Mouse (Mus musculus) left cerebral cortex, adult 9 months (tissue): ENCODE data around the gene Iqschfp.

ENCODE experiments used
- DNase-seq, 2 experiments: peaks; one replicate each; pipeline ENCODE4 v3.0.0; 2022; ENCODE audit warnings: low spot score in 2 of 2

Iqschfp gene

DNA sequence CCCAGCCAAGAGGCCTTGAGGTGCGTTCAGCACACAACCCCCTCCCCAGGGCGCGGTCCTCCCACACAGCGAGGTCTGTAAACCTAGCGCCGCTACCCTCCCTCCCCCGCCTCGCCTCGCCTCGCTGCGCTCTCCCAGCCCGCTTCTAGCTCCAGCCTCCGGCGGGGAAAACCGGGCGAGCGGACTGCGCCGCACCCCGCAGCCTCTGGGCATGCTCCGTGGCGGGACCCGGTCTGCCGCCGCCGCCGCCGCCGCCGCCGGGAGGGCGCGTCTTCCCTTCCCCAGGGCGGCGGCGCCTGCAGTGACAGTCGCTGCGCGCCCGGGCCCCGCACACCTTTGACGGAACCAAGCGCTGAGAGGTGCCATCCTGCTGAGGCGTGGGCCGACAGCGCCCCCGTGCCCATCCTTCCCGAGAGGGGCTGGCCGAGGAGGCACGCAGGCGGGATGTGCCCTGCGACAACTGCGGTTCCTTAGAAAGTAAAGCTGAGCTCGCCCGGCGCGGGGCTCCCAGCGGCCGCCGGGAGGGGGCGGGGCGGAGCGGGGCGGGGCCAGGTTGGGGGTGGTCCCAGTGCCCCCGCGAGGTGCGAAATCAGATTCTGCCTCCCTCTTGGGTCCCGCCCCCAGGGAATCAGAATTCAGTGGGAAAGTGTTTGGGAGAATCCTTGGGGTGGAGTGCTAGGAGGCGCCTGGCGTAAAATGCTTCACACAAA, 601.7 kb downstream of the Iqschfp start:
- peak in 1 of 2 experiments; percentile 71 for DNase-seq

DNA sequence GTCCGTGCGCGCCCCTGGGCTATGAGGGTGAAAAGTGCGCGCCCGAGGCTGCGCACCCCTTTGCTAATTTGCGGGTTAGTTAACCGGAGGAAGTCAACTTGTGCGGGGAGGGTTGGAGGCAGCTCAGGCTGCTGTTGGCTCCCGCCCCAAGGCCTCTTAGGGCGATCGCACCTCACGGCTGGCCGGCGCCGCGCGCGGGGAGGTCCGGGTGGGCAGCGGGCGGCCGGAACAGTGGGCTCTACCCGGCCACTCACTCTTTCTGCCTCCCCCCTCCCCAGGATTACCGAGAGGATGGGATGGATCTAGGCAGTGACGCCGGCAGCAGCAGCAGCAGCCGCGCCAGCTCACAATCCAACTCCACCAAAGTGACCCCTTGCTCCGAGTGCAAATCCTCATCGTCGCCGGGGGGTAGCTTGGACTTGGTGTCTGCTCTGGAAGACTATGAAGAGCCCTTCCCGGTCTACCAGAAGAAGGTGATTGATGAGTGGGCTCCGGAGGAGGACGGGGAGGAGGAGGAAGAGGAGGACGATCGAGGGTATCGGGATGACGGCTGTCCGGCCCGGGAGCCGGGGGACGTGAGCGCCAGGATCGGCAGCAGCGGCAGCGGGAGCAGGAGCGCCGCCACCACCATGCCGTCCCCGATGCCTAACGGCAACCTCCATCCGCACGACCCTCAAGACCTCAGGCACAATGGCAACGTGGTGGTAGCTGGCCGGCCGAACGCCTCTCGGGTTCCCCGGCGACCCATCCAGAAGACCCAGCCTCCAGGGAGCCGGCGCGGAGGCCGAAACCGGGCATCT, 602.5 kb downstream of the Iqschfp start:
- no peak for DNase-seq

GRCm38 (mm10) chr3:68495096-68495735, 603.2 kb downstream of the Iqschfp start:
- DNase-seq = peak; percentile 51 to 60

DNA sequence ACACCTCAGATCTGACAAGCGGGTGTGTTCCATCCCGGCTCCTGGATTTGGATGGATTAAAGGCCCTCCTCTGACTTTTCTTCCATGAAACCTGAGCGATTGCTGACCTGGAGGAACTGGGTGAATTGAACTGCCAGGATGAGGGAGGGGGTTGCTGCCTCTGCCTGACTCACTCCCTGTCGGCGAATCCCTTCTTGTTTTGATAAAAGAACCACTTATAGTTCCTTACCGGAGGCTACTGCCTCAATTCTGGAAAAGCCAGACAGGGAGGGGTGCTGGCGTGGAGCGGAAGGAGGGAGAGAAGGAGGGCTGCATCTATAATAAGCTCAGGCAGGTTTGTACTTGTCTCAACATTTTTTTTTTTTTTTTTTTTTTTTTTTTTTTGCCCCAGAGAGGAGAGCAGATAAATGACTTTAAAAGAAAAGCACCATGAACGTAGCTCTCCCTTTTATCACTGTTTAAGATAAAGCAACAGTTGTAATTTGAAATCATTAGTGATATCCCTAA, 603.8 kb downstream of the Iqschfp start:
- no peak for DNase-seq

GRCm38 (mm10) chr3:68496513-68496912, 604.5 kb downstream of the Iqschfp start:
- no peak for DNase-seq

- DNase-seq = no peak
Observed at GRCm38 (mm10) chr3:68499532-68500152, 607.6 kb downstream of the Iqschfp start.

DNA sequence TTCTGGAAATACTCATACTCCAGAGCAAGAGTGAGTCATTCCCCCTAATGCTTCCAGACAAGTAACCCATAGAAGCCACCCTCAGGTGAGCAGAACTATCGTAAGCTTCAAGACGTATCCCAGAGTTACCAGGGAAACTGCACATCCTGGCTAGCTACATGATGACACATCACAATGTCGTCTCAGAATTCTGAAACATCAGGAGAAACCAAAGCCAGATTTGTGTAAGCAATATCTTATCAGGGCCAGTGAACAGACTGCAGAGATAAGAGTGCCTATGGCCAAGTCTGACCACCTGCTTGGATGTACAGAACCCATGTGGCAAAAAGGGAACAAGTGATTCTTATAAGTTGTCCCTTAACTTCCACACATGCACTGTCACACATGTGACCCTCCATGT, 612.8 kb downstream of the Iqschfp start:
- DNase-seq = no peak

- no peak for DNase-seq
Observed at GRCm38 (mm10) chr3:68506769-68507318, 614.8 kb downstream of the Iqschfp start.

DNA sequence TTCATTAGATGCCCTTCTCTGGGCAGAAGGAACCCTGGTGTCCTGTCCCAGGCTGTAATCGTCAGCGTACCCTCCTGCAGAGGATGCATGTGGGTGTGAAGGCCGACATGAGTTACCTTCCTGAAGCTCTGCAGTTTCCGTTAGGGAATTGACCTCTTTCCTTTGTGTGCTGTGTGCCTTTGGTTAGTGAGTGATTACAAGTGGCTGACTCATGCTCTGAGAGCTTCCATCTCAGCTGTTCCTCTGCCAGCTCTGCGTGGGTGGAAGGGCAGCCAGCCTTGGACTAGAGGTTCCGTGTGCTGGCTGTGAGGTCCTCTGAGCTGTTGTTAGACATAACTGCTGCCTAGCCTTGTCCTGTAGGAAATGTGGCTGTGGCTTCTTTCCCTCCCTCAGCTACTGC, 616.6 kb downstream of the Iqschfp start:
- peak in 1 of 2 experiments; percentile 69 for DNase-seq

GRCm38 (mm10) chr3:68510872-68511271, 618.8 kb downstream of the Iqschfp start:
- DNase-seq = no peak

- no peak for DNase-seq
Observed at GRCm38 (mm10) chr3:68511744-68512143, 619.7 kb downstream of the Iqschfp start.

DNA sequence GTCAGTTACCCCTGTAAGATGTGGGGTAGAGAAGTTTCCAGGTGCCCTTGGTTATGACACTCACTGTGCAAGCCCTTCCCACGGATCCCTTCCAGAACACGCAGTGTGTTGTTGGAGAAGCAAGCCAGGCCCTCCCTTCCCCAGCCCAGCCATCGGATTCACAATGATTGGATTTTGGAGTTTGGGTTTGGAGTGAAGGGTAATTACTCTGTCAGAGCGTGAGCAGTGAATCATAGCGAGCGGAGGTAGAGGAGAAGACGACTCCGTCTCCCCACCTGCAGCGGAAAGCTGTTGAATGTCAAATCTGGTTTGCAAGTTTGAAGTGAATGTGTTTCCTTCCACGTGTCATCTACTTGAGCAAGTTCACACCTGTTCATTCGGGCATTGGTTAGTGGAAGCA, 620.3 kb downstream of the Iqschfp start:
- DNase-seq = no peak

DNA sequence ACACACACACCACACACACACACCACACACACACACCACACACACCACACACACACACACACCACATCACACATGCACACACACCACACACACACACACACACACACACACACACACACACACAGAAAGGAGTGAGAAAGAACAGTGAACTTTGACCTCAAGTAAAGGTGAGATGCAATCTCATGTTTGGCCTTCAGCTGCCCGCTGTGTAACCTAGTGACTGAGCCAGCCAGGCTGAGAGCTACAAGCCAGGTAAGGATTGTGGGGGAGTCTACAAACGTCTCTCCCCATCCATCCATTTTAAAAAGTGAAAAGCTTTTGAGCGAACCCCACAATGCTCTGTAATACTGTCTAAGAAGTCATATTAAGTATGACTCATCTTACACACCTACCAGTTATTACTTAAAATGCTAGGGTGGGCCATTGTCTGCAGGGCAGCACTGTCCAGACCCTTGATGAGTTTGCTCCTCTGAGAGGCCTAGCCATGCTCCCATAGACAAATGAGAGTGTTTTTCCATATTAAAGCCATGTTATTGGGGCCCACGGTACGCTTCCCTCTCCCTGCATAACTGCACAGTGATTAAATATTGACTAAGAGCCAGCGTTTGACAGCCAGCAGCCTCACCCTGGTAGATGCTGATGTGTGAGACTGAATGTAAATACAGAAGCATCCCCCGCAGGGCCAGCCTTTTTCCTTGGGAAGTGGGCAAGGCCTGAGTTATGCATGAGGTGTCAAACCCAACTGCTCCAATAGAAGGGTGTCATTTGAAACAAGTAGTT, 621.5 kb downstream of the Iqschfp start:
- DNase-seq = no peak

DNA sequence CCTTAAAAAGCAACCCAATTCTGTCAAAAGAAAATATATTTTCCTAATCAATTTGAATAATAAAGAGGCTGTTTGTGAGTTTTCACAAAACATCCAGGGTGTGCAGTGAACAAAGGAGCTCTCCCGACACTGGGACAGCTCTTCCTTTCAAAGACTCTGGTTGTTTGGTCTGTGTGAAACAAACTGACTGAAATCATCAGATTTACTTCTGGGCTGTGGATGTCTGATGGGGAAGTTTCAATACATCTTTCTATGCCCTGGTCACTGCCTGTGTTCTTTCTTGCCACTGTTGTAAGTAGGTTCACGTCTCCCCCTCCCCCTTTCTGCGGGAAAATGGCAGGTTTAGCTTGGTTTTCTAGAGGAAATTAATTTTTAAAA, 622.1 kb downstream of the Iqschfp start:
- DNase-seq = no peak

DNA sequence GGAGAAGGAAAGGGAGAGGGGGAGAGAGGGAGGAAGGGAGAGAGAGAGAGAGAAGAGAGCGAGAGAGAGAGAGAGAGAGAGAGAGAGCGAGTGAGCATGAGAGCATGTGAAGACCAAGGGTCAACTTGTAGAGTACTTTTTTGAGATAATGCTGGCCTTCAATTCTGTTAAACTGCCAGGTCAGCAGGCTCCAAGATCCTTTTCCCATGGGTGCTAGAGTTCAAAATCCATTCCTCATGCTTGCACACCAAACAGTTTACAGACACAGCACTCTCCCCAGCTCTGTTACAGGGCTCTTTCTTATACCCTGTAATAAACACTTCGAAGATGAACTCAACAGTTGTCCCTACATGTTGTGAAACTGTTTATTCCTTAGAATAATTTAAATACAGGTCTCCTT, 622.7 kb downstream of the Iqschfp start:
- DNase-seq = no peak

DNA sequence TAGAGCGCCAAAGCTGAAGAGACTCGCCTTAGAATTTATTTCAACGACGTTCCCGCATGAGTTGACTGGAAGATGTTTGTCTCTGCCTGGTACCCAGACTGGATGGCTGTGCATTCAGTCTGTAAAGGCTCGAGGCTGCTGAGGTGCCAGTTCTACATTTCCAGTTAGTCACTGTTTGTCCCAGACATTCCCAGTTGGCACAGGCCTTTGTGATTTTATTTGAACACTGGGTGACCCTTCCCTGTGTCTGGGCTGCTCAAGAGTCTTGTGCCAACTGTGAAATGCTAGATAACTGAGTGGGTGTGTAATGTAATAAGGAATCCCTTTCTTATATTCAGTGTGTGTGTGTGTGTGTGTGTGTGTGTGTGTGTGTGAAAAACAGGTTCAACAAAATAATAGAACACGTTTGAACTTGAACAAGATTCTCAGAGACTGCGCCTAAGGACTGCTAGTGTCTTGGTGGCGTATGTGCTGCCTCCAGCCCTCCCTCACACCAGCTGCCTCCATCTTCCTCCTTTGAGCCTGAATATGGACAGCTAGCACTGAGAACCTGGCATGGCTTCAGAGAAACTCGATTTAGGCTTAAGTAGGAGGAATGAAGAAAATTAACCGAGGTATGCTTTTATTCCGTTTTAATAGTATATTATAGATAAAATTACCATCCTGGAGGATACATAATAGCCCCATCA, 624.5 kb downstream of the Iqschfp start:
- peak in 1 of 2 experiments; percentile 60 for DNase-seq

DNA sequence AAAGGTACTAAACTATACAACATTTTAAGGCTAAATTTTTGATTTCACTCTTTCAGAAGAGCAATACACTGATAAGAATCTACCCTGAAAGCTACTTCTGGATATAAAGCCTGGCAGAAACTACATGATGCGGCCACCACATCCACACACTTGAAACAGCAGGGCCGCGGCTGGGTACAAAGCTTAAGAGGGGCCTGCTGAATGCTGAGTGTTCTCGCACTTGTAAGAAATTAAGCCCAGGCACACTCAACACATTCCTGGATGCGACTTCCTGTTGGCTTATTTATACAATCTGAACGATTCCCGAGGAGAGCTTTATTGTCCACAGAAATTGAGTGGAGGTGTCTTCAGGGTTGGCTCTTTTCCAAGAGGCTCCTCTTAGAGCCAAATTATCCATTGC, 625.2 kb downstream of the Iqschfp start:
- DNase-seq = no peak

DNA sequence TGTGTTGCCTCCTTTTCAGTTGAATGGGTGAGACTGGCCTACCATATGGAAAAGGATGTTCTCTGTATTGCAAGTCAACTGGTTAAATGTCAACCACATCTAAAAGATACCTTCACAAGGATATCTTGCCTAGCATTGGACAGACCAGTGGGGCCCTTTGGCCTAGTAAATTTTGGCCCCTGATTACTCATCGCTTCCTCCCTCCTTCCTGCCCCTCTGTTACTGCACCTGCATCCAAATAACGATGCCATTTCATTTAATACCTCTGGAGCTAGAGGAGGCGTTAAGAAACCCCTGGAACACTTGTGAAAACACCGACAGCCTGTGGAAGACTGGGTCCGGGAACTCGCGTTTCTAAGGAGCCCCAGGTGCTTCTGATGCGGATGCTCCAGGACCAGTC, 626.0 kb downstream of the Iqschfp start:
- no peak for DNase-seq

DNA sequence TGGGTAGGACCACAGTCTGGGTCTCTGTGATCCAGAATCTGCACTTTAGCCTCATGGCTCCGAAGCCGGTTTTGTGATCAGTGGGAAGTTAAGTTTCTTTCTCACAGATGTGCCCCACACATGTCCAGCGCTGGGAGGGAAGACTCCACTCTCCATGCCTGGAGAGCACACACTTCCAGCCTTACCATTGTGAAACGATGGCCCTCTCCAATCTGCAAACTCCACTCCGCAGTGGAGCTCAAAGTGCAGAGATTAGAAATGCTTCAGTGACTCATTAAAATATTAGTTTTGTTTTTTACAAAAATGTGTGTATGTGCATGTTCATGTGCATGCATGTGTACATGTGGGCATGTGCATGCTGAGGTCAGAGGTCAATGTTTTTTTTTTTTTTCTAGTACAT, 626.6 kb downstream of the Iqschfp start:
- no peak for DNase-seq

DNA sequence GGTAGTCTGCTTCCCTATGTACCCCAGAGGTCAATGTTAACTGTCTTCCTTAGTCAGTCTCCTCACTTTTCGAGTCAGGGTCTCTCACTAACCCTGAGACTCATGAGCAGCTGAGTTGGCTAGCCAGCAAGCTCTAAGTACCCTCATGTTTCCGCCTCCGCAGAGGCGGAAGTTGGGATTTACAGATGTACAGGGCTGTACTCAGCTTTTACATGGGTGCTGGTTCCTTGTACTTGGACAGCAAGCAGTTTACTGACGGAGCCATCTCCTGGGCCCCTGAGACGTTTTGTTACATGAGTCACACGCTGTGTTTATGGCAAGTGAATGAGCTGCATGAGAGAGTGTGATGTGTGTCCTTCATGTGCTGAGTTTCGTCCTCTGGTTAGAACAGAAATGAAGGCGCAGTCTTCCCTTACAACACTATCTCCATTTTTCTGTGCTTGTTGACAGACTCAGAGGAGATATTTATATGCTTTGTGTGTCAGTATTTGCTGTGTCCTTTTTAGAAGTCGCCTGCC, 633.4 kb downstream of the Iqschfp start:
- no peak for DNase-seq
